30 mouse cellular contexts compared by ENCODE assay signal in the genomic region with DNA sequence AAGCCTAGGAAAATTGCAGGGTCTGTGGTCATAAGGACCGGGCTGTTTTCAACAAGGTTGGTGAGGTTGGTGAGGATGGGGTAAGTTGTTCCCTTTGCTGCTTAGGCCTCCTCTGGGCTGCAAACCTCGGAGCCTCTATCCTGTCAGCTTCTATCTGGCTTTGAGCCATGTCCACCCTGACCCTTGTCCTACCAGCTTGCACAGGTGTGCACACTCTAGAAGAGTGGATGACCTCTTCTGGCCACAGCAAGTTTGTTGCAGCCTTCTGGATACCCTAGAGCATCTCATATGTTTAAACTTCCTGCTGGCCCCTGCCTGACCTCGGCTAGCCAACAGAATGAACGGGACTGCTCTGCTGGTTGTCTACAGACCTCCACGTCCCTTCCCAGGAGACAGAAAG. TPM values are rescaled to one million over a fixed set of nuclear protein-coding genes. Genes with fewer than 3 reads are reported as not detected.
DNase-seq lines count a peak whose midpoint lies in the region; ATAC-seq and TF ChIP-seq lines count a peak whose summit lies in the region.
"Had no signal": no experiment of that assay in that cellular context is flagged by ENCODE, and none has a peak within 500 bp of the region (broad histone marks: within the 10 kb centered on the region; RNA-seq: fewer than 3 reads in every experiment).

No protein-coding gene starts in this region.

- H3K4me1 ChIP-seq in kidney, embryonic 16.5 days (ENCODE audit: insufficient read depth, low read length) = no peaks in the 10 kb centered on the region
- H3K4me1 ChIP-seq in liver, adult 2 months (ENCODE audit: control insufficient read depth, insufficient read depth, low read length) = peaks cover 2% of the 10 kb centered on the region; the same call in 1 of the 2 replicates
- H3K4me1 ChIP-seq in liver, embryonic 12.5 days = peaks cover 23% of the 10 kb centered on the region
- H3K4me1 ChIP-seq in liver, postnatal 0 days (ENCODE audit: insufficient read depth) = 0 out of 2 replicates have a peak, but pooled peaks cover 7% of the 10 kb centered on the region
- H3K4me1 ChIP-seq: heart, embryonic 13.5 days; limb, embryonic 12.5 days; stomach, embryonic 15.5 days had no signal

- H3K36me3 ChIP-seq in kidney, embryonic 16.5 days (ENCODE audit: insufficient read depth, low read length) = no peaks in the 10 kb centered on the region
- no peaks in the 10 kb centered on the region for H3K36me3 ChIP-seq in liver, adult 2 months (ENCODE audit: control insufficient read depth, insufficient read depth, low read length)
- no peaks in the 10 kb centered on the region for H3K36me3 ChIP-seq in liver, embryonic 12.5 days
- no peaks in the 10 kb centered on the region for H3K36me3 ChIP-seq in liver, postnatal 0 days (replicated peaks; ENCODE audit: insufficient read depth, low read length)
- H3K36me3 ChIP-seq: heart, embryonic 13.5 days; limb, embryonic 12.5 days; midbrain, embryonic 10.5 days; midbrain, embryonic 15.5 days; neural tube, embryonic 15.5 days; stomach, embryonic 15.5 days had no signal

- 43% methylated on average over 5 of the region's 5 CpGs for WGBS in kidney, embryonic 16.5 days
- WGBS in liver, adult 2 months = 17% methylated on average over 5 of the region's 5 CpGs
- 44% methylated on average over 5 of the region's 5 CpGs for WGBS in liver, embryonic 12.5 days (ENCODE audit: insufficient replicate concordance)
- 41% methylated on average over 5 of the region's 5 CpGs for WGBS in liver, postnatal 0 days (ENCODE audit: insufficient replicate concordance)

- no peaks in the 10 kb centered on the region for H3K79me2 ChIP-seq in liver, adult 2 months (ENCODE audit: control insufficient read depth, insufficient read depth, low read length)

- no peaks in the 10 kb centered on the region for H3K9me3 ChIP-seq in kidney, embryonic 16.5 days (ENCODE audit: low read length)
- no peaks in the 10 kb centered on the region for H3K9me3 ChIP-seq in liver, embryonic 12.5 days (replicated peaks)
- H3K9me3 ChIP-seq in liver, postnatal 0 days (ENCODE audit: low read length) = no peaks in the 10 kb centered on the region
- H3K9me3 ChIP-seq: forebrain, embryonic 13.5 days; heart, embryonic 13.5 days; limb, embryonic 12.5 days; midbrain, embryonic 10.5 days; midbrain, embryonic 15.5 days; neural tube, embryonic 15.5 days; stomach, embryonic 15.5 days had no signal

- no peak for TF ChIP-seq POLR2A in liver, adult 2 months (IDR thresholded peaks at IDR 0.05; ENCODE audit: extremely low read depth, insufficient read depth, low read length)

- no peak for TF ChIP-seq CTCF in liver, adult 2 months (IDR thresholded peaks at IDR 0.05; ENCODE audit: low read depth, low read length)
- peak; percentile 33; the same call in 1 of the 2 replicates for TF ChIP-seq CTCF in liver, postnatal 0 days (IDR thresholded peaks at IDR 0.05; ENCODE audit: low read depth)

- peak; percentile 31 for DNase-seq in kidney, postnatal 14 days
- peak; percentile 88 for DNase-seq in liver, adult 2 months (ENCODE audit: extremely low read depth, low read depth, low spot score)
- DNase-seq in liver, postnatal 0 days = peak; percentile 58
- no peak for DNase-seq in frontal cortex, postnatal 14 days (ENCODE audit: low spot score in 2 of 2)
- DNase-seq in cerebellum, postnatal 36 days = no peak
- DNase-seq: adrenal gland, postnatal 25 days; B cell, adult 2 months; cerebellum, adult 11-12 months; cerebellum, postnatal 10 days; gastrocnemius, postnatal 36 days; heart, adult 2 months; heart, postnatal 10 days; lung, adult 2 months; lung, postnatal 10 days; retina, postnatal 1 day; right cerebral cortex, postnatal 25 days; thymus, postnatal 25 days had no signal

- ATAC-seq in kidney, embryonic 16.5 days (ENCODE audit: low FRiP score, low TSS enrichment) = no peak
- peak; percentile 59 for ATAC-seq in liver, embryonic 12.5 days
- ATAC-seq in liver, postnatal 0 days = peak; percentile 88
- ATAC-seq: forebrain, embryonic 13.5 days; intestine, postnatal 0 days; midbrain, embryonic 15.5 days had no signal

- TF ChIP-seq EP300 in liver, postnatal 0 days (IDR thresholded peaks at IDR 0.05; ENCODE audit: low read depth) = no peak

- H3K27ac ChIP-seq in kidney, embryonic 16.5 days (ENCODE audit: low read length) = no peak overlapping the region
- no peak overlapping the region for H3K27ac ChIP-seq in liver, adult 2 months (replicated peaks; ENCODE audit: insufficient read depth, low read depth, low read length)
- H3K27ac ChIP-seq in liver, embryonic 12.5 days = no peak overlapping the region
- no peak overlapping the region for H3K27ac ChIP-seq in liver, postnatal 0 days (ENCODE audit: low read depth)
- H3K27ac ChIP-seq: forebrain, embryonic 13.5 days; heart, adult 2 months; heart, embryonic 13.5 days; hindbrain, embryonic 14.5 days; left cerebral cortex, adult 2 months; limb, embryonic 12.5 days; macrophage; midbrain, embryonic 10.5 days; midbrain, embryonic 15.5 days; neural tube, embryonic 15.5 days; stomach, embryonic 15.5 days had no signal

- H3K4me2 ChIP-seq in kidney, embryonic 16.5 days (replicated peaks; ENCODE audit: low read depth, low read length) = no peak overlapping the region
- no peak overlapping the region for H3K4me2 ChIP-seq in liver, embryonic 12.5 days
- no peak overlapping the region for H3K4me2 ChIP-seq in liver, postnatal 0 days (ENCODE audit: low read depth, low read length)
- H3K4me2 ChIP-seq: forebrain, embryonic 13.5 days; heart, embryonic 13.5 days; hindbrain, embryonic 14.5 days; limb, embryonic 12.5 days; midbrain, embryonic 15.5 days; neural tube, embryonic 15.5 days; stomach, embryonic 15.5 days had no signal

- H3K9ac ChIP-seq in kidney, embryonic 16.5 days (replicated peaks; ENCODE audit: low read length) = no peak overlapping the region
- H3K9ac ChIP-seq in liver, adult 2 months (ENCODE audit: low read depth, low read length) = no peak overlapping the region
- no peak overlapping the region for H3K9ac ChIP-seq in liver, embryonic 12.5 days
- H3K9ac ChIP-seq in liver, postnatal 0 days (replicated peaks) = no peak overlapping the region
- H3K9ac ChIP-seq: forebrain, embryonic 13.5 days; heart, embryonic 13.5 days; hindbrain, embryonic 14.5 days; limb, embryonic 12.5 days; midbrain, embryonic 15.5 days; neural tube, embryonic 15.5 days; stomach, embryonic 15.5 days had no signal

- H3K4me3 ChIP-seq in kidney, embryonic 16.5 days (ENCODE audit: low read length) = no peak overlapping the region
- no peak overlapping the region for H3K4me3 ChIP-seq in liver, adult 2 months (ENCODE audit: insufficient read depth, low read depth, low read length)
- no peak overlapping the region for H3K4me3 ChIP-seq in liver, embryonic 12.5 days
- no peak overlapping the region for H3K4me3 ChIP-seq in liver, postnatal 0 days (ENCODE audit: low read depth, low read length)
- H3K4me3 ChIP-seq: forebrain, embryonic 13.5 days; heart, adult 2 months; heart, embryonic 13.5 days; left cerebral cortex, adult 2 months; limb, embryonic 12.5 days; midbrain, embryonic 10.5 days; midbrain, embryonic 15.5 days; neural tube, embryonic 15.5 days; stomach, embryonic 15.5 days had no signal

- H3K27me3 ChIP-seq in kidney, embryonic 16.5 days (ENCODE audit: insufficient read depth, low read length) = no peaks in the 10 kb centered on the region
- H3K27me3 ChIP-seq in liver, adult 2 months (ENCODE audit: control insufficient read depth, insufficient read depth, low read length) = no peaks in the 10 kb centered on the region
- H3K27me3 ChIP-seq in liver, embryonic 12.5 days (replicated peaks) = no peaks in the 10 kb centered on the region
- H3K27me3 ChIP-seq in liver, postnatal 0 days (ENCODE audit: insufficient read depth, low read length) = no peaks in the 10 kb centered on the region
- H3K27me3 ChIP-seq: forebrain, embryonic 13.5 days; heart, embryonic 13.5 days; limb, embryonic 12.5 days; midbrain, embryonic 15.5 days; neural tube, embryonic 15.5 days; stomach, embryonic 15.5 days had no signal

RNA-seq across cellular contexts. Expression of a gene that starts 35.5 kb away (rescaled TPM):
- polyA plus RNA-seq in kidney, embryonic 16.5 days (2015; fragmentation: Nextera tagmentation; extraction: Ambion mirVana) = 324 and 325 TPM in 2 replicates
- 170 and 201 TPM in 2 replicates for total RNA-seq in liver, adult 2 months (2014; rRNA removed)
- 90.7 and 97.3 TPM in 2 replicates for polyA plus RNA-seq in liver, adult 2 months (2012; rRNA removed)
- 235 and 238 TPM in 2 replicates for polyA plus RNA-seq in liver, embryonic 12.5 days (2016; fragmentation: Nextera tagmentation; extraction: Ambion mirVana)
- 61.9 and 69.2 TPM in 2 replicates for polyA plus RNA-seq in liver, postnatal 0 days (2015; fragmentation: Nextera tagmentation; extraction: Ambion mirVana)

Comparison
In these comparisons a context has a peak if more than half of its experiments do, and no peak if none do; other contexts are left out.
1. DNase-seq: peak in kidney, postnatal 14 days (single experiment), liver, adult 2 months (single experiment) and liver, postnatal 0 days (single experiment); none in frontal cortex, postnatal 14 days (0 of 2) and cerebellum, postnatal 36 days (0 of 2).